Mouse (Mus musculus) CH12.LX (cell line): ENCODE measurements at regions not wholly inside any gene's neighbourhood (a gene's known extent, or its start where the extent isn't known, plus 50 kb on each side); places are given as distances from the start of the nearest gene placed in this dataset.

Source experiments
- DNase-seq: peaks from one replicate; pipeline ENCODE4 v3.0.0-alpha.2; 2013; ENCODE audit errors: extremely low read depth
- H3K27ac ChIP-seq: 2 replicates; pipeline ENCODE4 v1.5.1; 2012; ENCODE audit warnings: low read depth, mild to moderate bottlenecking, control low read depth, moderate library complexity; ENCODE audit not compliant: insufficient read depth
- H3K27me3 ChIP-seq: replicated peaks from 2 replicates; pipeline ENCODE3; 2012; ENCODE audit warnings: inconsistent platforms
- H3K36me3 ChIP-seq, 2 experiments: replicated peaks in 1 of 2; 2 replicates each; pipeline versions ENCODE3 to v1.6.1; 2012; ENCODE audit warnings: inconsistent platforms in 1 of 2, low read length in 1 of 2, mild to moderate bottlenecking in 1 of 2, mixed read lengths in 1 of 2, moderate library complexity in 1 of 2; ENCODE audit not compliant: control insufficient read depth in 1 of 2, insufficient read depth in 1 of 2
- H3K4me1 ChIP-seq, 2 experiments: 2 replicates each; pipeline ENCODE4 v1.6.1; 2012; ENCODE audit warnings: inconsistent platforms in 1 of 2, moderate library complexity in 1 of 2; ENCODE audit not compliant: insufficient read depth in 2 of 2, control insufficient read depth in 1 of 2
- H3K4me2 ChIP-seq: 2 replicates; pipeline ENCODE4 v1.6.1; 2012; ENCODE audit warnings: low read depth, mild to moderate bottlenecking, control low read depth; ENCODE audit not compliant: poor library complexity, insufficient read depth, severe bottlenecking
- H3K4me3 ChIP-seq, 3 experiments: fragments of 150-350 bp in 1 of 3; sonication (generic) in 1 of 3; replicated peaks in 1 of 3; 2 replicates each; pipeline versions ENCODE3 to v1.5.1; 2011 to 2012; ENCODE audit warnings: low read depth in 2 of 3, low read length in 2 of 3, mild to moderate bottlenecking in 2 of 3, moderate library complexity in 2 of 3, control low read depth in 1 of 3, improper control_type of control experiment in 1 of 3, inconsistent platforms in 1 of 3, mixed read lengths in 1 of 3; ENCODE audit not compliant: poor library complexity in 1 of 3
- H3K79me2 ChIP-seq: replicated peaks from 2 replicates; pipeline ENCODE4 v1.6.1; 2012; ENCODE audit warnings: mild to moderate bottlenecking, moderate library complexity; ENCODE audit not compliant: control insufficient read depth, poor library complexity, insufficient read depth, severe bottlenecking; ENCODE audit errors: extremely low read depth
- H3K9ac ChIP-seq: 2 replicates; pipeline ENCODE4 v1.6.1; 2012; ENCODE audit warnings: low read depth, mild to moderate bottlenecking, control low read depth, moderate library complexity; ENCODE audit not compliant: insufficient read depth
- H3K9me3 ChIP-seq: replicated peaks from 2 replicates; pipeline ENCODE3; 2012; ENCODE audit warnings: low read length, inconsistent platforms, mixed read lengths
- BHLHE40 ChIP-seq: IDR thresholded peaks from 2 replicates; pipeline ENCODE4 v1.6.1; 2011; ENCODE audit warnings: mild to moderate bottlenecking, low read depth, low read length, improper control_type of control experiment
- CHD1 ChIP-seq: IDR thresholded peaks from 2 replicates; pipeline ENCODE4 v1.6.1; 2012; ENCODE audit warnings: low read depth, low read length, improper control_type of control experiment, inconsistent platforms
- E2F4 ChIP-seq: IDR thresholded peaks from 2 replicates; pipeline ENCODE4 v1.6.1; 2011; ENCODE audit warnings: low read depth, low read length, improper control_type of control experiment; ENCODE audit not compliant: insufficient replicate concordance
- ELF1 ChIP-seq: IDR thresholded peaks from 2 replicates; pipeline ENCODE4 v1.6.1; 2014; ENCODE audit warnings: low read depth, mild to moderate bottlenecking, inconsistent platforms, low read length, improper control_type of control experiment
- EP300 ChIP-seq: IDR thresholded peaks from 2 replicates; pipeline ENCODE4 v1.6.1; 2011; ENCODE audit warnings: low read length, improper control_type of control experiment
- ETS1 ChIP-seq: conservative IDR thresholded peaks from 2 replicates; pipeline ENCODE4 v1.6.1; 2012; ENCODE audit warnings: low read depth, mild to moderate bottlenecking, inconsistent platforms, low read length, improper control_type of control experiment, moderate library complexity
- GABPA ChIP-seq: IDR thresholded peaks from 2 replicates; pipeline ENCODE4 v1.6.1; 2012; ENCODE audit warnings: low read depth, low read length, improper control_type of control experiment, inconsistent platforms; ENCODE audit not compliant: insufficient replicate concordance
- KAT2A ChIP-seq: IDR thresholded peaks from 2 replicates; pipeline ENCODE4 v1.6.1; 2012; ENCODE audit warnings: low read length, improper control_type of control experiment, inconsistent platforms; ENCODE audit not compliant: insufficient replicate concordance
- MAFK ChIP-seq: IDR thresholded peaks from 2 replicates; pipeline ENCODE4 v1.6.1; 2011; ENCODE audit warnings: low read length, improper control_type of control experiment; ENCODE audit not compliant: insufficient replicate concordance
- MAX ChIP-seq: IDR thresholded peaks from 2 replicates; pipeline ENCODE4 v1.6.1; 2011; ENCODE audit warnings: low read length, improper control_type of control experiment
- MAZ ChIP-seq: IDR thresholded peaks from 2 replicates; pipeline ENCODE4 v1.6.1; 2012; ENCODE audit warnings: low read depth, mild to moderate bottlenecking, inconsistent platforms, low read length, improper control_type of control experiment, moderate library complexity
- MEF2A ChIP-seq: IDR thresholded peaks from 2 replicates; pipeline ENCODE4 v1.6.1; 2014; ENCODE audit warnings: low read depth, mild to moderate bottlenecking, inconsistent platforms, low read length, improper control_type of control experiment, borderline replicate concordance
- MYC ChIP-seq: IDR thresholded peaks from 2 replicates; pipeline ENCODE4 v1.6.1; 2011; ENCODE audit warnings: low read depth, mild to moderate bottlenecking, improper control_type of control experiment, low read length
- NRF1 ChIP-seq: IDR thresholded peaks from 2 replicates; pipeline ENCODE4 v1.6.1; 2014; ENCODE audit warnings: low read depth, mild to moderate bottlenecking, inconsistent platforms, low read length, improper control_type of control experiment, moderate library complexity
- PAX5 ChIP-seq: IDR thresholded peaks from 2 replicates; pipeline ENCODE4 v1.6.1; 2012; ENCODE audit warnings: low read length, inconsistent platforms, mixed read lengths
- POLR2A ChIP-seq: IDR thresholded peaks from 2 replicates; pipeline ENCODE4 v1.6.1; 2011; ENCODE audit warnings: low read depth, mild to moderate bottlenecking, improper control_type of control experiment, low read length
- POLR2AphosphoS2 ChIP-seq: IDR thresholded peaks from 2 replicates; pipeline ENCODE4 v1.6.1; 2011; ENCODE audit warnings: low read depth, low read length, improper control_type of control experiment
- RAD21 ChIP-seq: IDR thresholded peaks from 2 replicates; pipeline ENCODE4 v1.6.1; 2011; ENCODE audit warnings: low read depth, mild to moderate bottlenecking, low read length, improper control_type of control experiment, moderate library complexity
- SMC3 ChIP-seq: IDR thresholded peaks from 2 replicates; pipeline ENCODE4 v1.6.1; 2011; ENCODE audit warnings: low read depth, low read length, improper control_type of control experiment
- TBP ChIP-seq: conservative IDR thresholded peaks from 2 replicates; pipeline ENCODE4 v1.6.1; 2011; ENCODE audit warnings: low read depth, low read length, improper control_type of control experiment
- ZC3H11A ChIP-seq: IDR thresholded peaks from 2 replicates; pipeline ENCODE4 v1.6.1; 2012; ENCODE audit warnings: low read depth, mild to moderate bottlenecking, inconsistent platforms, low read length, improper control_type of control experiment
- ZKSCAN1 ChIP-seq: IDR thresholded peaks from 2 replicates; pipeline ENCODE4 v1.6.1; 2012; ENCODE audit warnings: low read depth, inconsistent platforms, low read length, improper control_type of control experiment, borderline replicate concordance
- ZMIZ1 ChIP-seq: IDR thresholded peaks from 2 replicates; pipeline ENCODE4 v1.6.1; 2012; ENCODE audit warnings: low read depth, mild to moderate bottlenecking, inconsistent platforms, low read length, improper control_type of control experiment
- dilution Hi-C: fragments of 300-500 bp; cut with MboI; formaldehyde crosslinking; loops from 2 replicates; pipeline ENCODE4 v1.14.3; 2020; ENCODE audit warnings: low sequenced_read_pairs; ENCODE audit not compliant: extremely low pct_unique_long_range_greater_than_20kb, extremely low pct_ligation_motif_present
- in situ Hi-C: fragments of 300-500 bp; cut with MboI; formaldehyde crosslinking; loops from 3 replicates; pipeline ENCODE4 v1.14.3; 2019; ENCODE audit warnings: low sequenced_read_pairs, low pct_ligation_motif_present, low pct_unique_long_range_greater_than_20kb, mixed read lengths

GRCm38 (mm10) chr7:65792187-65792823 lies 69.2 kb upstream of the Pcsk6 start:
- H3K27me3 ChIP-seq = peaks cover 42% of the 10 kb centered on the region
- TF ChIP-seq BHLHE40 (no peak), RAD21 (no peak), EP300 (no peak), ELF1 (no peak), ETS1 (no peak), ZMIZ1 (no peak), PAX5 (no peak)
- H3K9me3 ChIP-seq = peaks cover 3% of the 10 kb centered on the region
- no peaks in the 10 kb centered on the region for H3K4me1 ChIP-seq
- in situ Hi-C loops (no loop called here), dilution Hi-C loops (no loop called here)
- H3K79me2 ChIP-seq = no peaks in the 10 kb centered on the region
- H3K4me2 ChIP-seq = no peak overlapping the region
- no peak overlapping the region for H3K4me3 ChIP-seq
- H3K9ac ChIP-seq = no peak overlapping the region
- H3K27ac ChIP-seq = no peak overlapping the region
- DNase-seq = no peak
- H3K36me3 ChIP-seq = no peaks in the 10 kb centered on the region

GRCm38 (mm10) chr7:65802306-65802705 lies 59.2 kb upstream of the Pcsk6 start:
- in situ Hi-C loops (no loop called here), dilution Hi-C loops (no loop called here)
- no peak overlapping the region for H3K4me2 ChIP-seq
- H3K4me3 ChIP-seq = no peak overlapping the region
- no peaks in the 10 kb centered on the region for H3K36me3 ChIP-seq
- H3K27ac ChIP-seq = no peak overlapping the region
- DNase-seq = no peak
- H3K9ac ChIP-seq = no peak overlapping the region
- peaks cover 47% of the 10 kb centered on the region for H3K27me3 ChIP-seq
- H3K9me3 ChIP-seq = no peaks in the 10 kb centered on the region
- no peaks in the 10 kb centered on the region for H3K4me1 ChIP-seq
- no peaks in the 10 kb centered on the region for H3K79me2 ChIP-seq
- no peak for TF ChIP-seq POLR2A
- TF ChIP-seq CHD1 = no peak
- TF ChIP-seq ELF1 = no peak
- TF ChIP-seq MAFK = no peak
- no peak for TF ChIP-seq KAT2A
- TF ChIP-seq POLR2AphosphoS2 = no peak
- no peak for TF ChIP-seq GABPA
- TF ChIP-seq ZC3H11A = no peak
- no peak for TF ChIP-seq ZKSCAN1

GRCm38 (mm10) chr7:65802806-65803205 lies 58.7 kb upstream of the Pcsk6 start:
- Histone ChIP-seq H3K4me1 (no peaks in the 10 kb centered on the region), H3K4me3 (no peak overlapping the region), H3K9me3 (no peaks in the 10 kb centered on the region), H3K9ac (no peak overlapping the region), H3K4me2 (no peak overlapping the region), H3K36me3 (no peaks in the 10 kb centered on the region), H3K27ac (no peak overlapping the region), H3K79me2 (no peaks in the 10 kb centered on the region), H3K27me3 (peaks cover 50% of the 10 kb centered on the region)
- dilution Hi-C loops (no loop called here), in situ Hi-C loops (no loop called here)
- TF ChIP-seq MYC (no peak), E2F4 (no peak), KAT2A (no peak), SMC3 (no peak), MAFK (no peak), TBP (no peak), MAZ (no peak), POLR2A (no peak), MAX (no peak), MEF2A (no peak), BHLHE40 (no peak), NRF1 (no peak), PAX5 (no peak), GABPA (no peak)
- DNase-seq = no peak
